In the genomic region with DNA sequence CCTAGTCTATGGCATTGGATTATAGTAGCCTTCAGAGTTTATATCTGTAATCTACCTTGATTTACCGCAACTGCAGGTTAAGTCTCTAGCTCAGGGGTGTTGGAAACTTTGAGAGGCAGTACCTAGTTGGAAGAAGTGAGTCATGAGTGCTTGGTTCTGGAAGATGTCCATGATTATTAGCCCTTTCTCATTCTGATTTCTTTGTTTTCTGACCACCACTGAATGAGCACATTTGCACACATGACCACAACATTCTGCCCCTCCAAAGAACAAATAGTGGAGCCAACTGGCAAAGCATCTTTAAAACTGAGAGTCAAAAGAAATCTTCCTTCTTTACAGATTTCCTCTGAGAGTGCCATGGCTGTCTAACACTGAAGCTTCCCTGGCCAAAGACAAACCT, we compare ENCODE assay signal across 15 mouse cellular contexts.
"Had no signal": no experiment of that assay in that cellular context is flagged by ENCODE, and none has a peak within 500 bp of the region (broad histone marks: within the 10 kb centered on the region; RNA-seq: fewer than 3 reads in every experiment).

No protein-coding gene starts in this region.

- DNase-seq: gastrocnemius, postnatal 10 days; heart, adult 18-20 months; heart, postnatal 10 days; heart, postnatal 4 days; kidney, adult 18-20 months; kidney, adult 8-10 months; kidney, postnatal 10 days; kidney, postnatal 25 days; kidney, postnatal 4 days; liver; liver, embryonic 13.5 days had no signal

- ATAC-seq: hindbrain, embryonic 16.5 days; inflammation-experienced regulatory T-cells, adult 6 months; intestine, embryonic 15.5 days; intestine, postnatal 0 days had no signal
